Mouse (Mus musculus) left cerebral cortex, adult 8-10 months (tissue): Measurements from ENCODE around the gene Tbx5. TPM values are rescaled to one million over a fixed set of nuclear protein-coding genes. Genes with fewer than 3 reads are reported as not detected.

Experiments
- total RNA-seq, 4 experiments: library from RNA; stranded (reverse); gene quantifications; 2 replicates each; pipeline ENCODE4 v1.2.4; 2022

The Tbx5 gene
- total RNA-seq, 4 experiments from 2014 or later, result not detected

Other genes with a start within 250 kb of the Tbx5 start
- 1 to 10 TPM; 2.2 to 4.8 (median 3.4) TPM for gene Tbx3, start 162.0 kb upstream of the Tbx5 start, total RNA-seq